Mouse (Mus musculus) spleen, adult 2 months (tissue): ENCODE measurements around the gene Tescl. TPM values are rescaled to one million over a fixed set of nuclear protein-coding genes. Genes with fewer than 3 reads are reported as not detected.
A peak's percentile ranks its signal among the peaks of the same experiment; 100 is the strongest.

Experiments used
- DNase-seq, 2 experiments: peaks; one replicate each; pipeline versions ENCODE4 v3.0.0 to v3.0.0-alpha.2; 2012 to 2021; ENCODE audit warnings: low spot score in 2 of 2, low read depth in 1 of 2
- H3K27ac ChIP-seq: fragments of 200-500 bp; 2 replicates; pipeline ENCODE4 v1.5.1; 2012; ENCODE audit warnings: low read length, inconsistent platforms; ENCODE audit not compliant: insufficient read depth
- H3K27me3 ChIP-seq: fragments of 200-500 bp; 2 replicates; pipeline ENCODE4 v1.6.1; 2012; ENCODE audit warnings: mild to moderate bottlenecking, moderate library complexity, low read length, inconsistent platforms; ENCODE audit not compliant: control insufficient read depth, insufficient read depth
- H3K36me3 ChIP-seq: fragments of 200-500 bp; 2 replicates; pipeline ENCODE4 v1.6.1; 2012; ENCODE audit warnings: mild to moderate bottlenecking, low read length, inconsistent platforms; ENCODE audit not compliant: control insufficient read depth, insufficient read depth
- H3K4me1 ChIP-seq: fragments of 200-500 bp; 2 replicates; pipeline ENCODE4 v1.6.1; 2011; ENCODE audit warnings: inconsistent platforms; ENCODE audit not compliant: control insufficient read depth, insufficient read depth, insufficient read length
- H3K4me3 ChIP-seq: fragments of 200-500 bp; 2 replicates; pipeline ENCODE4 v1.5.1; 2011; ENCODE audit warnings: mild to moderate bottlenecking, inconsistent platforms; ENCODE audit not compliant: insufficient read depth, insufficient read length; ENCODE audit errors: extremely low read depth
- CTCF ChIP-seq: fragments of 200-500 bp; IDR thresholded peaks from 2 replicates; pipeline ENCODE4 v1.5.1; 2011; ENCODE audit warnings: mild to moderate bottlenecking, inconsistent platforms; ENCODE audit not compliant: insufficient read depth, insufficient read length, insufficient replicate concordance; ENCODE audit errors: extremely low read depth
- POLR2A ChIP-seq: fragments of 200-500 bp; IDR thresholded peaks from 2 replicates; pipeline ENCODE4 v1.6.1; 2011; ENCODE audit warnings: low read depth, low read length, inconsistent platforms
- WGBS: fragments of 180-500 bp; shearing (Covaris S2); methylation state at CpG from one replicate; pipeline ENCODE4 v1.1.7; 2018; 5-methylcytosine and 5-hydroxymethylcytosine counted together
- polyA plus RNA-seq: library from polyadenylated mRNA; depleted of rRNA; stranded (reverse); fragments of >200 nt; gene quantifications from 2 replicates; pipeline ENCODE4 v1.2.3, GENCODE M21; 2012; rRNA removed

Gene Tescl
- polyA plus RNA-seq, 1 experiment, result 0.26 TPM

DNA sequence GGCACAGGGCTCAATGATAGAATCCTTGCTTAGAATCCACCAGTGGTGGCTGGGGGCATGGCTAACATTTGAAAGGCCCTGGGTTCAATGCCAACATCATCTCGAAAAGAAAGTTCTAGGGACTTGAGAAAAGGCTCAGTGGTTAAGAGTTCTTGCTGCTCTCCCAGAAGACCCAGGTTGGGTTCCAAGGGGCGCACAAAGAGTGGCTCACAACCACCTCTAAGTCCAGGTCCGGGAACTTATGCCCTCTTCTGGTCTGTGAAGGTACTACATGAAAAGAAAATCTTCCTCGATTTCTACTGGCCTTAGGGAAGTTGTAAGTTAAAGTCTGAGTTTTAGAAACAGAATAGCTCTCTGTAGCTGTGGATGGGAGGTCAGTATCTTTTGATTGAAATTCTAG lies 47.6 kb downstream of the Tescl start:
- TF ChIP-seq CTCF, result 0 out of 2 replicates have a peak, but pooled peaks have one; percentile 3
- TF ChIP-seq POLR2A, result no peak
- H3K27ac ChIP-seq, result no peak overlapping the region
- DNase-seq, result no peak
- H3K4me3 ChIP-seq, result no peak overlapping the region
- WGBS, result 49% methylated on average over 4 of the region's 4 CpGs
- H3K4me1 ChIP-seq, result no peaks in the 10 kb centered on the region
- H3K36me3 ChIP-seq, result no peaks in the 10 kb centered on the region
- H3K27me3 ChIP-seq, result no peaks in the 10 kb centered on the region

Other genes starting within 250 kb of the Tescl start
- 0.25 and 0.45 TPM in 2 replicates for gene Zfp112, start 221.6 kb downstream of the Tescl start, polyA plus RNA-seq
- gene Zfp235, start 199.8 kb downstream of the Tescl start, polyA plus RNA-seq, result 2.5 and 6.0 TPM in 2 replicates
- gene Zfp114, start 158.9 kb downstream of the Tescl start, polyA plus RNA-seq, result 0.07 and 0.13 TPM in 2 replicates
- gene Zfp111, start 122.5 kb downstream of the Tescl start, polyA plus RNA-seq, result 0.42 and 0.56 TPM in 2 replicates
- 0.48 and 0.65 TPM in 2 replicates for gene Zfp109, start 96.4 kb downstream of the Tescl start, polyA plus RNA-seq
- 0.16 TPM in 2 replicates for gene Zfp108, start 79.1 kb downstream of the Tescl start, polyA plus RNA-seq
- 0.18 and 0.49 TPM in 2 replicates for gene Zfp93, start 63.5 kb downstream of the Tescl start, polyA plus RNA-seq
- 3.1 and 4.7 TPM in 2 replicates for gene Zfp61, start 32.7 kb downstream of the Tescl start, polyA plus RNA-seq
- 6.5 and 8.2 TPM in 2 replicates for gene Zfp94, start 17.3 kb downstream of the Tescl start, polyA plus RNA-seq
- not detected in 2 replicates for gene Lypd5, start 15.3 kb upstream of the Tescl start, polyA plus RNA-seq
- 102 and 133 TPM in 2 replicates for gene Kcnn4, start 36.3 kb upstream of the Tescl start, polyA plus RNA-seq
- gene Smg9, start 65.7 kb upstream of the Tescl start, polyA plus RNA-seq, result 55.7 and 83.3 TPM in 2 replicates
- gene Irgc1, start 118.4 kb upstream of the Tescl start, polyA plus RNA-seq, result 6.5 and 19.9 TPM in 2 replicates
- 51.2 and 58.6 TPM in 2 replicates for gene Plaur, start 128.5 kb upstream of the Tescl start, polyA plus RNA-seq
- gene Cadm4, start 148.1 kb upstream of the Tescl start, polyA plus RNA-seq, result 33.1 and 34.5 TPM in 2 replicates
- gene Zfp428, start 173.1 kb upstream of the Tescl start, polyA plus RNA-seq, result 4.0 and 5.9 TPM in 2 replicates
- not detected in 2 replicates for gene AC161166.1, start 178.5 kb upstream of the Tescl start, polyA plus RNA-seq
- 11.2 and 13.1 TPM in 2 replicates for gene Irgq, start 196.8 kb upstream of the Tescl start, polyA plus RNA-seq
- gene Pinlyp, start 212.2 kb upstream of the Tescl start, polyA plus RNA-seq, result 0.23 and 0.36 TPM in 2 replicates
- gene Xrcc1, start 212.4 kb upstream of the Tescl start, polyA plus RNA-seq, result 52.3 and 56.2 TPM in 2 replicates